Mouse (Mus musculus): Measurements from ENCODE around the gene Mxd4. TPM values are rescaled to one million over a fixed set of nuclear protein-coding genes. Genes with fewer than 3 reads are reported as not detected.

Gene Mxd4
- polyA plus RNA-seq (2016; fragmentation: Nextera tagmentation; extraction: Ambion mirVana) = 25.0 and 25.8 TPM in 2 replicates

DNA sequence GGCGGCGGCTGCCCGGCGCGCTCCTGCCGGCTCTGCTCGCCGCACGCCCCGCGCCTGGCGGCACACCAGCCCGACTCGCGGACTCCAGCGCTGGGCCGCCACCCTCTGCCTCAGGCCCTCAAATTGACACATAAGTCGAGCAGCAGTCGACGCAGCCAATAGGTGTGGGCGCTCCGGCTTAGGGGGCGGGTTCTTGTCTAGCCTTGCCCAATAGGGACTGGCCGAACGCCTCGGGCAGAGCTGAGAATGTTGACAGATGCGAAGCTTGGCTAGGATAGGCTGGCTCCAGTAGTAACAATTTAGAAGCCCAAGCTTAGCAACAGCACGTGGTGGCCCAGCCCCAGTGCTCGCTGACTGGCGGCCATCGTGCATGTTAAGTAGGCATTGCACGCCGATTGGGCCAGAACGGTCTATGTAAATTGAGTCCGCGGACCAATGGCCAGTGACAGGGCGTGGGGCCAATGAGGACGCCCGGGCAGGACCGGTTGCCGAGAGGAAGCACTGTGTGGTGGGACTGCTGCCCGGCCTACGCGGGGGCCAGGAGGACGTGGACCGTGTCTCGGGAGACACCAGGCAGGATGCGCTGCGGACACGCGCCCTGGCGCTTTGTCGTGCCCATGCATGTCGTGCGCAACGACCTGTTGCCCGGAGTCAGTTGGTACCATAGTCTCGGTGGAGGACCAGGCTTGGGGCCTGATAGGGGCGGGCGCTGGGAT is at the start of gene Mxd4:
TSS of gene Mxd4 (minus strand) at position 120 of the 716 bp plus-strand sequence.
- ATAC-seq (ENCODE audit: low FRiP score) = peak; percentile 99
- peak within 1 kb of the TSS; percentile 75 for H3K9ac ChIP-seq
- peaks cover 43% of the 10 kb centered on the region for H3K4me1 ChIP-seq
- H3K4me2 ChIP-seq = peak within 1 kb of the TSS; percentile 94
- WGBS = under 1% methylated on average over 60 of the region's 60 CpGs
- peak within 1 kb of the TSS; percentile 89 for H3K27ac ChIP-seq
- H3K4me3 ChIP-seq (replicated peaks) = peak within 1 kb of the TSS; percentile 89
- no peaks in the 10 kb centered on the region for H3K36me3 ChIP-seq (replicated peaks)
- no peaks in the 10 kb centered on the region for H3K9me3 ChIP-seq
- peaks cover 26% of the 10 kb centered on the region for H3K27me3 ChIP-seq

DNA sequence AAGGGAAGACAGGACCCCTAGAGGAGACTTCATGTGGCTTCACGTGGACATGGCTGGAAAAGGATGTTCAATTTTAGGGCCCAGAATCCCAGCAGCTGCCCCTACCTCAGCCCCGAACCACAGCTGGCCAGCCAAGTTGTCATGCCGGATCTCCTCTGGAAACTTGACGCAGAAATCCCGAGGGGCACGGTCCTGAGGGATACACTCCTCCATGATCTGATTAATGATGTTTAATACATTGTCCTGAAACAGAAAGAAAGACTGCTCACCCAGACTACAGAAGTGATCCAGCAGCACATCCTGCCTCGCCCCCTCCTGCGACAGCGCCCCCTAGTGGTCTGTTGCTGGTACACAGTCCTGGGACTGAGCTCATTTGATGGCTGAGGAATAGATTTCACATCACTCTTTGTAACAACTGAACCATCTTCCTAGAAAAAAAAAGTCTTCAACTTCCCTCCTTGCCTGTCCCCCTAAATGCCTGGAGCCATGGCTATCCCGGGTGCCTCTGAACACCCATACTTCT is 48.4 kb upstream of the Mxd4 start:
- no peak overlapping the region for H3K27ac ChIP-seq
- H3K4me2 ChIP-seq = no peak overlapping the region
- no peaks in the 10 kb centered on the region for H3K9me3 ChIP-seq
- H3K4me3 ChIP-seq (replicated peaks) = no peak overlapping the region
- WGBS = 54% methylated on average over 10 of the region's 10 CpGs
- H3K9ac ChIP-seq = no peak overlapping the region
- no peaks in the 10 kb centered on the region for H3K4me1 ChIP-seq
- no peaks in the 10 kb centered on the region for H3K36me3 ChIP-seq (replicated peaks)
- no peaks in the 10 kb centered on the region for H3K27me3 ChIP-seq
- no peak for ATAC-seq (ENCODE audit: low FRiP score)

GRCm38 (mm10) chr5:34235056-34235455 is 47.5 kb upstream of the Mxd4 start:
- Histone ChIP-seq H3K27me3 (no peaks in the 10 kb centered on the region), H3K4me3 (replicated peaks) (no peak overlapping the region), H3K9ac (no peak overlapping the region), H3K36me3 (replicated peaks) (no peaks in the 10 kb centered on the region), H3K9me3 (no peaks in the 10 kb centered on the region), H3K27ac (no peak overlapping the region), H3K4me2 (no peak overlapping the region), H3K4me1 (no peaks in the 10 kb centered on the region)
- WGBS = 72% methylated on average over 4 of the region's 4 CpGs
- ATAC-seq (ENCODE audit: low FRiP score) = no peak

GRCm38 (mm10) chr5:34233221-34233515 is 45.6 kb upstream of the Mxd4 start:
- no peak overlapping the region for H3K9ac ChIP-seq

DNA sequence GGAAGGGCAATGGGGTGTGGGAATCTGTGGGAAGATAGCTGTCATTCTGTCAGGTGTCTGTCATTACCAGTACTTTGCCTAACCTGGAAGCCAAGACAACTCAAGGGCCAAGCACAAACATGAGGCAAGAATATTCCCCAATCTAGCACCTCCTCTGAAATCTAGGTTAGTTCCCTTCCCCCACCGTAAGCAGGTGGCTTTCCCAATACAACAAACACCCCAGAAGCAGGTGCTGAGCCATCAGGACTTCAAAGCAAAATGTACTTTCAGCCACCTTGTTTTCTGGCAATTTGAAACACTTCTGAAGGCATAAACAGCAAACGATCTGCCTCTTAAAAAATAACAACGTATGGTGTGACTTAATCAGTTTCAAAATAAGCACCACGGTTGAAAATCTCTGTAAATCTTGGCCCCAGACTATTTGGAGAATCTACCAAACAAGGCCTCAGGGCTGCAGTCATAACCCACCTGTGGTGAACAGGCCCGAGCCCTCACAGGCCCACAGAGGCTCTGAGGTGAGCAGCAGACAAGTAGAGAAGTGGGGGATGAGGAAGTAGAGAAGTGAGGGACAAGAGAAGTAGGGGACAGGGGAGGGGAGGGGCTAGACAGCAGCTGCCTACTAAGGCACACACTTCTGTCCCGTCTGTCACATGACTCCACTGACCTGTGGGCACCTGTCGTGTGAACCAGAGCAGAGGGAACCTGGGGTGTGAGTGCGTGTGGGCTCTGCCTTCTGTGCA is 45.1 kb upstream of the Mxd4 start:
- Histone ChIP-seq H3K9me3 (no peaks in the 10 kb centered on the region), H3K4me2 (no peak overlapping the region), H3K27ac (no peak overlapping the region), H3K9ac (no peak overlapping the region), H3K27me3 (no peaks in the 10 kb centered on the region), H3K4me1 (no peaks in the 10 kb centered on the region), H3K4me3 (replicated peaks) (no peak overlapping the region), H3K36me3 (replicated peaks) (no peaks in the 10 kb centered on the region)
- ATAC-seq (ENCODE audit: low FRiP score) = no peak
- WGBS = 75% methylated on average over 8 of the region's 8 CpGs

More at GRCm38 (mm10) chr5:34233221-34233515, 45.6 kb upstream of the Mxd4 start:
- 81% methylated on average over 6 of the region's 6 CpGs for WGBS
- no peaks in the 10 kb centered on the region for H3K4me1 ChIP-seq
- H3K27ac ChIP-seq = no peak overlapping the region
- no peak overlapping the region for H3K4me3 ChIP-seq (replicated peaks)
- ATAC-seq (ENCODE audit: low FRiP score) = no peak
- no peaks in the 10 kb centered on the region for H3K36me3 ChIP-seq (replicated peaks)
- no peak overlapping the region for H3K4me2 ChIP-seq
- H3K27me3 ChIP-seq = no peaks in the 10 kb centered on the region
- H3K9me3 ChIP-seq = no peaks in the 10 kb centered on the region

DNA sequence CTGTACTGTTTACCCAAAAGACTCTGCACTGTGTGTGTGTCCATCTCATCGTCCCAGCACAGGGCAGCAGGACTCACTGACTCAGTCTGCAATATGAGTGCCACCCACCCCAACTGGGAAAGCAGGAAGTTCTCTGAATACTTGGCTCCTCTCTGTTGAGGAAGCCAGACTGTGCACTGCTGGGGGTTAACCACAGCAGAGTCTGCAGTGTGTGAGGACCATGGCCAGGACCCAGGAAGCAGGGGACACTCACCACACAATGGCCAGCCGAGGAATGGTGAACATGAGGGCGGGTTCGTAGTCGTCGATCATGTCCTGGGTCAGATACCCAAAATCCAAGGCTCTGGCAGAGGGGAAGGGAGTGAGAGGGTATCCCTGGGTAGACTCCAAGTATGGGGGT is 44.4 kb upstream of the Mxd4 start:
- Histone ChIP-seq H3K36me3 (replicated peaks) (no peaks in the 10 kb centered on the region), H3K9me3 (no peaks in the 10 kb centered on the region), H3K9ac (no peak overlapping the region), H3K4me3 (replicated peaks) (no peak overlapping the region), H3K4me1 (no peaks in the 10 kb centered on the region), H3K4me2 (no peak overlapping the region), H3K27me3 (no peaks in the 10 kb centered on the region), H3K27ac (no peak overlapping the region)
- 88% methylated on average over 6 of the region's 6 CpGs for WGBS
- no peak for ATAC-seq (ENCODE audit: low FRiP score)

DNA sequence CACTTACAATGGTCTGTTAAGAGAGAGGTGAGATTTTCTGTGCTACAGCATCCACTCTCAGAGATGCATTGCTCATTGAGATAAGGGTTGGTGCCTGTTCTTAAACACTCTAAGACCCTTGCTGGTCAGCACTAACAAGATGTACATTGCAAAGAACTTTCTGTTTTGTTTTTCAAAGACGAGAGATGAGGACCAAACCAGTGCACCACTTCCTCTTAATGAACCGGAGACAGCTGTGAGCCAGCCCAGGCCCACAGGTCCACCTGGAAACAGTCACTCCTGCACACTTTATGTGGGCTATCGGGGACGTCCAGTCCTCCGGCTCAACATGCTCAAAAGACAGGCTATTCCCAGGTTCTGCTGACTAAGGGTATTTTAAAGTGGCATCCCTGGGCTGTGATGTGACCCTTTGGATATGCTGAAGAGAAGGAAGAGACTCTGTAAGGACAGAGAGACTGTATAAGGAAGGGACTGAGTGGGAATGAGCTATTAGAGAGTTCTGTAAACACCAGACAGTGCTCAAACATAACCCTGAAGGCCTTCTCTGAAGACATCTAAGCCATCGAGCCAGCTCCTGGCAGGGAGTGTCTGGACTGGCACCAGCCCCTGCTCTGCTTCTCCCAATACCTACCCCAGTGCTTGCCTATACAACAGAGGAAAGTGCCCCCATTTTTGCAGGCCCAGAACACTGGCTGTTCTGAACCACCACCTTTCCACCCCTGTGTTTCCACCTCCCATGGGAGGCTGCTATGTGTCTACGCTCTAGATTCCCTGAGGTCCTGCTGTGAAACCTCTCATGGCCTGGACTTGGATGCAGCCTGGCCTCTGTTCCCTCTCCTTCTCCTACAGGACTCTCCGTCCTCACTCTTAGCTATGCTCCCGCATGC is 43.3 kb upstream of the Mxd4 start:
- no peaks in the 10 kb centered on the region for H3K27me3 ChIP-seq
- no peak overlapping the region for H3K4me3 ChIP-seq (replicated peaks)
- H3K36me3 ChIP-seq (replicated peaks) = no peaks in the 10 kb centered on the region
- no peak for ATAC-seq (ENCODE audit: low FRiP score)
- H3K4me1 ChIP-seq = no peaks in the 10 kb centered on the region
- 90% methylated on average over 9 of the region's 9 CpGs for WGBS
- H3K9me3 ChIP-seq = no peaks in the 10 kb centered on the region
- H3K9ac ChIP-seq = no peak overlapping the region
- H3K27ac ChIP-seq = no peak overlapping the region
- no peak overlapping the region for H3K4me2 ChIP-seq

GRCm38 (mm10) chr5:34229503-34229902 is 42.0 kb upstream of the Mxd4 start:
- Histone ChIP-seq H3K9ac (no peak overlapping the region), H3K4me3 (replicated peaks) (no peak overlapping the region), H3K4me2 (no peak overlapping the region), H3K4me1 (no peaks in the 10 kb centered on the region), H3K36me3 (replicated peaks) (no peaks in the 10 kb centered on the region), H3K27ac (no peak overlapping the region), H3K27me3 (no peaks in the 10 kb centered on the region), H3K9me3 (no peaks in the 10 kb centered on the region)
- 95% methylated on average over 5 of the region's 5 CpGs for WGBS
- no peak for ATAC-seq (ENCODE audit: low FRiP score)

- no peak overlapping the region for H3K4me2 ChIP-seq
- H3K4me1 ChIP-seq = no peaks in the 10 kb centered on the region
- H3K27ac ChIP-seq = no peak overlapping the region
- 97% methylated on average over 2 of the region's 2 CpGs for WGBS
- ATAC-seq (ENCODE audit: low FRiP score) = no peak
- H3K9me3 ChIP-seq = no peaks in the 10 kb centered on the region
- H3K27me3 ChIP-seq = no peaks in the 10 kb centered on the region
- no peaks in the 10 kb centered on the region for H3K36me3 ChIP-seq (replicated peaks)
- H3K9ac ChIP-seq = no peak overlapping the region
- H3K4me3 ChIP-seq (replicated peaks) = no peak overlapping the region
Measured at GRCm38 (mm10) chr5:34225516-34225915, 38.0 kb upstream of the Mxd4 start.

DNA sequence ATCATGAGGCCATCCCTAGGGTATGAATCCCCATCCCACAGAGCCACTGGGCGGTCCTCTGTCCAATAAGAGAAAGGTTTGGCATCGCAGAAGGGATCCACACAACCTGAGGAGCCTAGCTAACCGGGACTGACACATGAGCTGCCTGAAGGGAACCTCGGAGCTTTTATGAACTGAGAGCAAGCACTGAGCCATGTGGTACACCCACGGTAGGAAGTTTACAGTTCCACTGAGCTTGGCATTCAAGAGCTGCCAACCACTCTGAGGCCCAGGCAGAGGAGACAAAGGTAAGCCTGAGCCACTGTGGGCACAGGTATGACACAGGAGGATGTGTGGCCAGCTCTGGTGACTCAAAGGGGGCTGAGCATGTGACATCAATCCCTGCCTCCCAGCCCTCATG is 37.0 kb upstream of the Mxd4 start:
- Histone ChIP-seq H3K4me3 (replicated peaks) (no peak overlapping the region), H3K36me3 (replicated peaks) (no peaks in the 10 kb centered on the region), H3K27ac (no peak overlapping the region), H3K27me3 (no peaks in the 10 kb centered on the region), H3K4me1 (no peaks in the 10 kb centered on the region), H3K9ac (no peak overlapping the region), H3K4me2 (no peak overlapping the region), H3K9me3 (no peaks in the 10 kb centered on the region)
- 88% methylated on average over 5 of the region's 5 CpGs for WGBS
- ATAC-seq (ENCODE audit: low FRiP score) = no peak

DNA sequence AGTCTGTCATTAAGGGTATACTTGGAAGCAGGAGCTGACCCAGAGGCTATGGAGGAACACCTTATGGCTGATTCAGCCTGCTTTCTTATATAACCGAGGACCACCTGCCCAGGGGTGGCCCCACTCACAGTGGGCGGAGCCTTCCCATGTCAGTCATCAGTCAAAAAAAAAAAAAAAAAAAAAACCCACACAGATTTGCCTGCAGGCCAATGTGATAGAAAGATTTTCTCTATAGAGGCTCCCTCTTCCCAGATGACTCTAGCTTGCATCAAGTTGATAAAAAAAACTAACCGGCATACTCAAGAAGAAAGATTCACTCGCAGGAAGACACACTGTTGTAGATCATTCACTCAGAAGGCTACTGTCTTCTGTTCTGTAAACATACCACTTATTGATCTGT is 32.5 kb upstream of the Mxd4 start:
- ATAC-seq (ENCODE audit: low FRiP score) = no peak
- 81% methylated on average over 4 of the region's 4 CpGs for WGBS
- Histone ChIP-seq H3K4me1 (no peaks in the 10 kb centered on the region), H3K27ac (no peak overlapping the region), H3K4me2 (no peak overlapping the region), H3K9ac (no peak overlapping the region), H3K4me3 (replicated peaks) (no peak overlapping the region), H3K36me3 (replicated peaks) (no peaks in the 10 kb centered on the region), H3K9me3 (no peaks in the 10 kb centered on the region), H3K27me3 (no peaks in the 10 kb centered on the region)

- no peak overlapping the region for H3K27ac ChIP-seq
- no peaks in the 10 kb centered on the region for H3K27me3 ChIP-seq
- H3K4me1 ChIP-seq = no peaks in the 10 kb centered on the region
- no peak for ATAC-seq (ENCODE audit: low FRiP score)
- H3K9me3 ChIP-seq = no peaks in the 10 kb centered on the region
- no peak overlapping the region for H3K4me3 ChIP-seq (replicated peaks)
- no peaks in the 10 kb centered on the region for H3K36me3 ChIP-seq (replicated peaks)
- H3K4me2 ChIP-seq = no peak overlapping the region
- WGBS = 80% methylated on average over 5 of the region's 5 CpGs
- no peak overlapping the region for H3K9ac ChIP-seq
Measured at GRCm38 (mm10) chr5:34218672-34219071, 31.2 kb upstream of the Mxd4 start.

All from forebrain, embryonic 12.5 days (tissue).